Mouse (Mus musculus): ENCODE data around the gene Olfr698.
"Not testable (repeated sequence)": the region's sequence is repeated elsewhere in the genome, so short reads cannot be mapped to it uniquely, and the experiment has no call there.

Gene Olfr698

DNA sequence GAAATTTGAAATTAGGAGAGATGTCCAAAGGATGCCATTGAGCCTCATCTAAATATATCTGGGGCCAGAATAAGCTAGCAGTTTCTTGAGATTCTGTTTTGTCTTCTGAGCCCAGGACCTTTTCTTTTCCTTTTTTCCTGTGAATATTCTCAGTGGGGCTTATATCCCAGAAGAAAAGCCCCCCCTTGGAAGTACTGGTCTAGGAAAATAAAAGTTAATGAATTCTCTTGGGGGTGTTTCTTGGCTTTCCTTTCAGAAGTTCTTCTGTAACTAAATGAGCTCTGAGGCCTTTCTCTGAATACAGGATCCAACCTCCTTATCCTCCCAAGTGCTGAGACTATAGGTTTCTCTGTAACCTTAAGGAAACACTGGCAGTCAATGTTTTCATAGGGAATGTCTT lies at the start of gene Olfr698:
Gene Olfr698 (minus strand): TSS at position 101 of the 400 bp plus-strand sequence.
- no peak for DNase-seq (ENCODE audit: low read depth, low spot score)
- Histone ChIP-seq H3K27me3 (ENCODE audit: control insufficient read depth, insufficient read depth, low read length, poor library complexity, severe bottlenecking) (no peaks in the 10 kb centered on the region), H3K36me3 (ENCODE audit: control insufficient read depth, insufficient read depth, low read length, poor library complexity, severe bottlenecking) (no peaks in the 10 kb centered on the region)

DNA sequence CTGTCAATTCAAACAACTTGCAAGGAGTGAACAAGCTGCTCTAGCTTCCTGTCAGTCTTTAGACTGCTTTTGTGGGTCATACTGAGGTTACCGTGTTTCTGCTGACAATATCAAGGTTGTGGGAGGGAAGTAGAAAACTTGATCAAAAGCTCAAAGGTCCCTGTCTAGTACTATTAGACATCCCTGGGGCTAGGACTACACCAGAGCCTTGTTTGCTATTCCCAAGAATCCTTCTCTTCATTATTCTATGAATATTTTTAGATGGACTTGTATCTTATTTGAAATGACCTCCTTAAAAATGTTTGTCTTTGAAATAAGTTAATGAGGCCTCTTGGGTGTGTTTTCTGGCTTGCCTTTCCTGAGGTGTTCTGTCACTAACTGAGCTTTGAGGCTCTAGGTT lies 37.9 kb upstream of the Olfr698 start, which contains the start of gene Olfr699:
Gene Olfr699 (minus strand): TSS at position 101 of the 400 bp plus-strand sequence.
- H3K36me3 ChIP-seq (ENCODE audit: control insufficient read depth, insufficient read depth, low read length, poor library complexity, severe bottlenecking): no peaks in the 10 kb centered on the region
- DNase-seq (ENCODE audit: low read depth, low spot score): no peak
- no peaks in the 10 kb centered on the region for H3K27me3 ChIP-seq (ENCODE audit: control insufficient read depth, insufficient read depth, low read length, poor library complexity, severe bottlenecking)

DNA sequence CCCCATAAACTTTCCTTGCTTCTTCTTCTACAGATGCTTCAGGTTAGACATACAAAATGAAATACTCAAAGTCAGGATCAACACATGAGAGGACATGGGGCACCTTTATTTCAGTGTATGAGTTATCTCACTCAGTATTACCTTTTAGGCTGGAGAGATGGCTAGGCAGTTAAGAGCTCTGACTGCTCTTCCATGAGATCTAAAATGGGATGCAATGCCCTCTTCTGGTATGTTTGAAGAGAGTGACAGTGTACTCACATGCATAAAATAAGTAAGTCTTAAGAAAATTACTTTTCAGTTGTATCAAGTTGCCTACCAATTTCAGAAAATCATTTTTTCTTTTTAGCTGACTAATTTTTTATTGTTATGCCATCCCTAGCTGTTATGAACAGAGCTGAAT lies 33.1 kb upstream of the Olfr698 start:
- Histone ChIP-seq H3K27me3 (ENCODE audit: control insufficient read depth, insufficient read depth, low read length, poor library complexity, severe bottlenecking) (no peaks in the 10 kb centered on the region), H3K36me3 (ENCODE audit: control insufficient read depth, insufficient read depth, low read length, poor library complexity, severe bottlenecking) (no peaks in the 10 kb centered on the region)
- DNase-seq (ENCODE audit: low read depth, low spot score): peak; percentile 63

DNA sequence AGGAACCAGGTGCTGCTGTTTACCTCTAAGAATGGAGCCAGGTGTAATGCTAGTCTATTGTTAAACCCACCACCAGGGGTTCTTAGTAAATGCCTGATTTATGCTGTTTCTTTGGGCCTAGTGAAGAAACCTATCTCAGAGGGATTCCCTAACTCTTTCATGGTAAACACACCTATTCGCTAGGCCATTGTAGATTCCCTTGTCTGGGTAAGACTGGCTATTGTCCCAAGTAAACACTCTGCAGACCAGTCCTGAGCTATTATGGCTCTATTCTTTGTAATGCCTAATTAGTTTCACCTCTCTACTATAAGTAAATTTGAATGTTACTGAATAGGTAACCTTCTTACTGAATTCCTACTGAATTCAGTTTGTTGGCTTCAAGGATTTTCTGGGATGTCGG lies 5.8 kb upstream of the Olfr698 start:
- not testable (repeated sequence) for DNase-seq (ENCODE audit: low read depth, low spot score); H3K27me3 ChIP-seq (ENCODE audit: control insufficient read depth, insufficient read depth, low read length, poor library complexity, severe bottlenecking); H3K36me3 ChIP-seq (ENCODE audit: control insufficient read depth, insufficient read depth, low read length, poor library complexity, severe bottlenecking)

DNA sequence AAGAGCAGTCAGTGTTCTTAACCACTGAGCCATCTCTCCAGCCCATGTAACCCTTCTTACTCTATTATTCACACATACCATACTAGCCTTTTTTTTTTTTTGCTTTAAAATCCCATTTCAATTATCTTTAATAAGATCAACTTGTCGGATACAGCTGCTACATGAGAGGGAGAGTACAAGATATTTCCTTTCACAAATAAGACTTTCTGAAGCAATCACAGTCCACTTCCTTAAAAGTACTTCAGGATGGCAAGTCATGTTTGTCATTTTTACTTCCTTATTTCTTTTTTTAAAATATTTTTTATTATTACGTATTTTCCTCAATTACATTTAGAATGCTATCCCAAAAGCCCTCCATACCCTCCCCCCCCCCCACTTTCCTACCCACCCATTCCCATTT lies 3.6 kb upstream of the Olfr698 start:
- peak; percentile 24 for DNase-seq (ENCODE audit: low read depth, low spot score)
- Histone ChIP-seq H3K27me3 (ENCODE audit: control insufficient read depth, insufficient read depth, low read length, poor library complexity, severe bottlenecking) (no peaks in the 10 kb centered on the region), H3K36me3 (ENCODE audit: control insufficient read depth, insufficient read depth, low read length, poor library complexity, severe bottlenecking) (no peaks in the 10 kb centered on the region)

DNA sequence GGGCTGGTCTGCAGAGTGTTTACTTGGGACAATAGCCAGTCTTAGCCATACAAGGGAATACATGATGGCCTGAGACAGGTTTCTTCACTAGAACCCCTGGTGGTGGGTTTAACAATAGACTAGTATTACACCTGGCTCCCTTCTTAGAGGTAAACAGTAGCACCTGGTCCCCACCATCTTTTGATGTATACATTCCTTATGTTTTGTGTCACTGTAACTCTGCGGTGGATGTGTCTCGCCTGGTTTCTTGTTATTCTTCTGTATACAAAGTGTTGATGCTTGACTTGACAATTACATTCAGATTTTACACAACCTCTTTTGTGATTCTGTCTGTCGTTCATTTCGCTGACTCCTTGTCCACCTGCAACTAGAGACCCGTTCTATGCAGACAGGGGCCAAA lies 9.4 kb downstream of the Olfr698 start:
- H3K36me3 ChIP-seq (ENCODE audit: control insufficient read depth, insufficient read depth, low read length, poor library complexity, severe bottlenecking): no peaks in the 10 kb centered on the region
- H3K27me3 ChIP-seq (ENCODE audit: control insufficient read depth, insufficient read depth, low read length, poor library complexity, severe bottlenecking): no peaks in the 10 kb centered on the region
- DNase-seq (ENCODE audit: low read depth, low spot score): no peak

DNA sequence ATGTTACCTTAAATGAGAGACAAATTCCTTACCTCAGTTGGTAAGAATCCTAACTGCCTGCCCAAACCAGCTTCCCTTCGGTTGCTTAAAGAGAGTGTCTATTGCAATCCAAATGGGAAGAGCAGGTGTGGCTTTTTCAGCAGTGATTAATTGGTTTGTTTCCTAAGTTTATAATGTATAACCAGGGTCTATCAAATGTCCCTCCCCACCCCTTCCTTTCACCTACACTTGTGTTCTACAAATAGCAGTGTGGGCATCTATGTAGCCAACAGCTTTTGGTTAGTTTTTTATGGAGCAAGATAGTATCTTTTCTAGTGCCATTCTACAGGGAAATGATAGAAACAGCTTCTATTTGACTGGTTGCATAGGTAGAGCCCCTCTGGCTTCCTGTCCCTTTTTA lies 12.9 kb downstream of the Olfr698 start, which contains the start of gene Olfr697:
Gene Olfr697 (minus strand): TSS at position 101 of the 400 bp plus-strand sequence.
- no peaks in the 10 kb centered on the region for H3K36me3 ChIP-seq (ENCODE audit: control insufficient read depth, insufficient read depth, low read length, poor library complexity, severe bottlenecking)
- H3K27me3 ChIP-seq (ENCODE audit: control insufficient read depth, insufficient read depth, low read length, poor library complexity, severe bottlenecking): no peaks in the 10 kb centered on the region
- DNase-seq (ENCODE audit: low read depth, low spot score): no peak

DNA sequence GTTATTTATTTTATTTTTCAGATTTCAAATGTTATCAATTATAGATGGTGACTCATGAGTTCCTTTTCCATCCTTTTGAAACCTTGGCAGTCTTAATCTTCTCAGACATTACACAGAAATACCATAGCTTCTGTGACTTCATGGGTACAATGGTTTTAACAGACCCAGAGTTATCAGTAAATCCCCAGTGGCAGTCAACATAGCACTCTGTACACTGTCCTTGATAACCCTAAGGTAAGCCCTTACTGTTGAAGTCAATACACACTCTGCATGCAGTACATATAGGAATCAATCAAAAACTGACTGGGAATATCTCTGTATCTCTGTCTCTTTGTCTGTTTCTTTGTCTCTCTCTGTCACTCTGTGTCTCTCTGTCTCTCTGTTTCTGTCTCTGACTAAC lies 18.2 kb downstream of the Olfr698 start:
- Histone ChIP-seq H3K27me3 (ENCODE audit: control insufficient read depth, insufficient read depth, low read length, poor library complexity, severe bottlenecking) (no peaks in the 10 kb centered on the region), H3K36me3 (ENCODE audit: control insufficient read depth, insufficient read depth, low read length, poor library complexity, severe bottlenecking) (no peaks in the 10 kb centered on the region)
- DNase-seq (ENCODE audit: low read depth, low spot score): no peak

DNA sequence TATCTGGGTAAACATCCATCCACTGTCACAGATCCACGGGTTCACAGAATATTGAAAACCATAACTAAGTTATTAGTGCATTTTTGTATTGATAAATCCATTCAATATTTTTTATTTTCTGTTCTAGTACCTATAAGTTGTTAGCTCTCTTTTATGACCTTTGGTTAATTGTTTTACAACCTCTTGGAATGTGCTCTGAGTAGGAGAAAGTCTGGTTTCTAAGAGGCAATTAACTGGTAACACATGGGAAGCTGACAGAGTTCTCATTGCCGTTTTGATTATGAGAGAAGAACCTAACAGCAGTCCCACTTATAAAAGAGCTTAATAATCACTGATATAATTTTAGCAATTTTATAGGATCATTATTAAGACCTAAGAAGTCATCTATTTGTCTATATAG lies 21.5 kb downstream of the Olfr698 start:
- Histone ChIP-seq H3K36me3 (ENCODE audit: control insufficient read depth, insufficient read depth, low read length, poor library complexity, severe bottlenecking) (no peaks in the 10 kb centered on the region), H3K27me3 (ENCODE audit: control insufficient read depth, insufficient read depth, low read length, poor library complexity, severe bottlenecking) (no peaks in the 10 kb centered on the region)
- no peak for DNase-seq (ENCODE audit: low read depth, low spot score)

DNA sequence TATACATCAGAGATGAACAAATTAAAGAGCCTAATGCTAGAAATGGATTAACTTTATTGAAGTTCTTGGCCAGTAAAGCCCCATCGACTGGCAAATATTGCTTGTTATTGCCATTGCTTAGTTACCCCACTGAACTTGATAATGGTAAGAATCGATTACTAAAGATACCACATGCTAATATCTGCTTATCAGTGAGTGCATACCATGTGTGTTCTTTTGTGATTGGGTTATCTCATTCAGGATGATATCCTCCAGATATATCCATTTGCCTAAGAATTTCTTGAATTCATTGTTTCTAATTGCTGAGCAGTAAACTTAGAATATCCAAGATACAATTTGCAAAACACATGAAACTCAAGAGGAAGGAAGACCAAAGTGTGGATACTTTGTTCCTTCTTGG lies 29.5 kb downstream of the Olfr698 start:
- DNase-seq (ENCODE audit: low read depth, low spot score); H3K27me3 ChIP-seq (ENCODE audit: control insufficient read depth, insufficient read depth, low read length, poor library complexity, severe bottlenecking): not testable (repeated sequence)

DNA sequence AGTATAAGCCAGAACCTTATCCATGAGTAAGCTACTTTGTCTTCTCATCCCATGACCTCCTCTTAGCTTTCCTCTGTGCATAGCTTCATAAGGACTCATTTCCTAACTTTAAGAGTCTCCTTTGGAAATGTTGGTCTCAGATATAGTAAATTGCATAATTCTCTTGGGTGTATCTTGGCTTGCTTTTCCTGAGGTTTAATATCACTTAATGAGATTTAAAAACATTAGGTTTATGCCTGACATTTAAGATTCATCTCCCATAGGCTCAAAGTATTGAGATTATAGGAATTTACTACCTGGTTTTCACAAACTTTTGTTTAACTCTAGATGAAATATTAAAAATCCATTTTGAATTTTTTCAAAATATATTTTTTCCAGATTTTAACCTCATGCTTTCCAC lies 38.9 kb downstream of the Olfr698 start, which contains the start of gene Olfr695:
Gene Olfr695 (minus strand): TSS at position 101 of the 400 bp plus-strand sequence.
- Histone ChIP-seq H3K27me3 (ENCODE audit: control insufficient read depth, insufficient read depth, low read length, poor library complexity, severe bottlenecking) (no peaks in the 10 kb centered on the region), H3K36me3 (ENCODE audit: control insufficient read depth, insufficient read depth, low read length, poor library complexity, severe bottlenecking) (no peaks in the 10 kb centered on the region)
- DNase-seq (ENCODE audit: low read depth, low spot score): no peak

More for the DNA sequence above, 29.5 kb downstream of the Olfr698 start:
- not testable (repeated sequence) for H3K36me3 ChIP-seq (ENCODE audit: control insufficient read depth, insufficient read depth, low read length, poor library complexity, severe bottlenecking)

DNA sequence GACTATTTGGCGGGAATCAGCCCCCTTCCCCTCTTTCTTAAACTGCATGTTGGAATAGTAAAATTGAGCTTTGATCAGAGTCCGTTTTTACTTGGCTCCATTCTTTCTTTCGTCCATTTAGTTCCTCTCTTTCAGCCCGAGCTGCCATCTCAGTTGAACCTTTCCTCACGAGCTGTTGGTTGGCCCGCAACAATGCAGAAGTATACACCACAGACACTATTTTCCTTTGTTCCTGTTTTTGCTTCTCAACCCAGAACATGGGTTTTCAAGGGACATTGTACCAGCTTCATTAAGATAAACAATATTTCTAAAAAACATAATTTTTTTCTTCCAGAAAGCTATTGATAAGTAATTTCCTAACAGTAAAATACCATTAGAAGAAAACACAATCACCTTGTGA lies 43.7 kb downstream of the Olfr698 start:
- Histone ChIP-seq H3K27me3 (ENCODE audit: control insufficient read depth, insufficient read depth, low read length, poor library complexity, severe bottlenecking) (no peaks in the 10 kb centered on the region), H3K36me3 (ENCODE audit: control insufficient read depth, insufficient read depth, low read length, poor library complexity, severe bottlenecking) (no peaks in the 10 kb centered on the region)
- DNase-seq (ENCODE audit: low read depth, low spot score): peak; percentile 27

DNA sequence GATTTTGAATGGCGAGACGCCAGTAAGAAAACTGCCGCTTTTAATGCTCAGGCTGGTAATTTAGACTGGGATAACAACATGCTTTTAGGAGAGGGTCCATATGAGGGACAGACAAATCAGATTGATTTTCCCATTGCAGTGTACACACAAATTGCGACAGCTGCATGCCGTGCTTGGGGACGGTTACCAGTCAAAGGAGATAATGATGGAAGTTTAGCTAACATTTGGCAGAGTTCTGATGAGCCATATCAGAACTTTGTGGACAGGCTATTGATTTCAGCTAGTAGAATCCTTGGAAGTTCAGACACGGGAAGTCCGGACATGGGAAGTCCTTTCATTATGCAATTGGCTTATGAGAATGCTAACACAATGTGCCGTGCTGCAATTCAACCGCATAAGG lies 47.5 kb downstream of the Olfr698 start:
- H3K27me3 ChIP-seq (ENCODE audit: control insufficient read depth, insufficient read depth, low read length, poor library complexity, severe bottlenecking); H3K36me3 ChIP-seq (ENCODE audit: control insufficient read depth, insufficient read depth, low read length, poor library complexity, severe bottlenecking); DNase-seq (ENCODE audit: low read depth, low spot score): not testable (repeated sequence)
